Mouse (Mus musculus) CH12F3 (cell line): Measurements from ENCODE around the gene Phf23.

Experiments used
- in situ Hi-C: fragments of 300-500 bp; cut with MboI; formaldehyde crosslinking; loops from 2 replicates; pipeline ENCODE4 v1.14.3; 2020; ENCODE audit warnings: low sequenced_read_pairs

Gene Phf23

DNA sequence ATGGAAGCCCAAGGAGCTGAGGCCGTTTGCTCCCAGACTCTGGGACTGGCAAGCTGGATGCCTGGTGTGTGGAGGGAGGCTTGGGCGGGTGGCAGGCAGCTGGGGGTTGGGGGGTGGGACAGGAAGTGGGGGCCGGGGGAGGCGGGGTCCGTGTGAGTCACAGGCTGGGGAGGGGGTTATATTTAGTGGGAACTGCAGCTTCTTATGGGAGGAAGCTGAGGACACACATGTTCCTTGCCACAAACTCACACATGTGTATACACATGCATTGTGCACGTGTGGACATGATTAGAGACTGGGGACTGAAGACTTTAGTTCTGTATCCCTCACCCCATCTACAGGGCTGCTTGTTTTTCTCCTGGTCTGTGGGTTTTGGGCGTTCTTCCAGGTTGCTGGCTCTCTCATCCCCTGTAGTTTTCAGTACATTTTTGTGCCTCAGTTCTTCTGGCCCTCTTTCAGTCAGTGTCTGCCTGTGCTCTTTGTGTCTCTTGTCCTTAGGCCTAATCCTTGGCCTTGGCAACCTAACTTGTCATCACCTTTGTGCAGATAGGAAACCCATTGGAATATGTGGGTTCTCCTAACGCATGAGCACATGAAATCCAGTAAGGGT is 24.6 kb downstream of the Phf23 start:
- in situ Hi-C loops: no loop called here

DNA sequence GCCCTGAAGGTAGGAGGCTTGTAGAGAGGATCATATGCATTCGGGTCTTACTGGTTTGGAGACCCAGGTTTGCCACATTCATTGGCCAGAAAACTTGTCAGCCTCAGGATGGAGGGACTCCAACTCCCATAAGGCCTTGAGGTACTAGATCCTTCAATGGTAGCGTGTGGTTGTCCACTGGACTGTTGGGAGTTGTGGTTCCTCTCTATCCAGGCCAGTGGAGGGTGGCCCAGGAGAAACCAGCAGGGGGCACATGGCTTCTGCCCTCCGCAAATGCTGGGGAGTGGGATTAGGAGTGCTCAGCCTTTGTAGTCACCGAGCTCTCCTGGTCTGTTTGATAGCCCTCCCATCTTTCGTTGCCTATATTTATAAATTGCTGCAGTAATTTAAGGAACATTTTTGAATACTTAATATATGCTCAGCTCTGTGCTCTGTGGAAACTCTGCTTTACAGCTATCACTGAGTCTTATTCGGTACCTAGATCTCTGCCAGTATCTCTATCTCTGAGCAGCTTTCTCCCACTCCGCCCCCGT is 25.2 kb downstream of the Phf23 start:
- in situ Hi-C loops: no loop called here

GRCm38 (mm10) chr11:70021264-70022132 is 25.9 kb downstream of the Phf23 start:
- in situ Hi-C loops: no loop called here

GRCm38 (mm10) chr11:70023481-70024150 is 28.0 kb downstream of the Phf23 start:
- in situ Hi-C loops: no loop called here

DNA sequence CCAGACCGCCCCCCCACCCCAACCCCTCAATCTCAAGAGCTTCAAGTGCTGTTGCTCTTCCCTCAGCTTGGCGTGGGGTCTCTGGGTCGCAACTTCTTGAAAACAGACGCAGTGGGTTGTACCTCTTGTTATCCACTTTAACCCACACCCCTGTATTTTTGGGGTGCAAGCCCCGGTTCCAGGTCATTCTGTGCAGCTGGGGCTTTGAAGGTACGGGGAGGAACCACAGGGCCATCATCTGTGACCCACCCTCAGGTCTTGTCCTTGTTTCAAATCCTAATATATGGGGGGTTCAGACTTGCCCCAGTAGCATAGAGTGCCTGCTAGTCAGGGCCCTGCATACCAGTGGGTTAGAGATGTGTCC is 28.6 kb downstream of the Phf23 start:
- in situ Hi-C loops: no loop called here

- in situ Hi-C loops: no loop called here
Observed at GRCm38 (mm10) chr11:70026689-70027088, 31.1 kb downstream of the Phf23 start.

DNA sequence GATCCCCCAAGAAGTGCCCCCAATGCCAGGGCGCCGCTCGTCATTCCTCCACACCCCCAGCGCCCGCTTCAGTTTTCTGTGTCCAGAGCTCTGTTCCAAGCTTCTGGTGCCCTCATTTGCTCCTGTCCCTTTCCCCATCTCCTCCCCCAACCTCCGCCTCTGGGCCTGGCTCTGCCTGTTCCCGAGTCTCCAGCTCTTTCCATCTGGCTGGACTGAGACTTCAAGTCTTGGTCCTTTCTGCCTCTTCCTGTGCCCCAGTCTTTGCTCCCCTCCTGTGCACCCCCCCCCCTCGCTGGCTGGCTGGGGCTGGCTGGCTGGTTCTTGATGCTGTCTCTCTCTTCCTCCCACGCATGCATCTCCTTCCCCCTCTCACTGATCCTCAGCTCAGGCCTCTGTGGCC is 31.8 kb downstream of the Phf23 start:
- in situ Hi-C loops: no loop called here

DNA sequence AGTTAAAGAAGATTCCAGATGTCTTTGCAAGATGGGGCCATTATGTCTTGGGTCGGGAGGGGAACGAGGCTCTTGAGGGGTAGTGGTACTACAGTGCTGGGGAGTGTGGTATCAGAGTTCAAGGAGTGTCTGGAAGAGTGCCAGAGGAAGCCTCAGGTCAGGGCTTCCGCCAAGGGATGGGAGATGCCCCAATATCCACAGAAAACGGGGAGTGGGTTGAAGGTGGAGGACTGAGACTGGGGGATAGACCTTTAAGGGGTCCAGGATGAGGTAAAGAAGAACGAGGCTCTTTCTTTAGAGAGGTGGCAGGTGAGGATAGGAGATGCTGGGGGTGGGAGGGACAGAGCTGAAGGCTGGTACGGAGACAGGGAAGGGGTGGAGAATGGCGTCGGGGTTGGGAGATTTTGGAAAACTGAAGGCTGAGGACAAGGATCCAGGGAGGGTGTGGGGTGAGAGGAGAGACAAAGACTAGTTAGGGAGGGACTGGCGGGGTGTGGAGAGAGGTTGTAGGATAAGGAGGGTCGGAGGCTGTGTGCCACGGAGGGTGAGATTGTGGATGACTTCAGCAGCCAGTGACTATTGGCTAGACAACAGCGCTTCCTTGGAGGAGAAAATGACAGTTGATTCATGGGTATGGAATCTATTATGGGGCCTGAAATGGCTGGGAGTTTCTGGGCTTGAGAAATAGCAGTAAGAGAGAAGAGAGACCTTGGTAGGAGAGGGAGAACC is 33.0 kb downstream of the Phf23 start:
- in situ Hi-C loops: no loop called here

DNA sequence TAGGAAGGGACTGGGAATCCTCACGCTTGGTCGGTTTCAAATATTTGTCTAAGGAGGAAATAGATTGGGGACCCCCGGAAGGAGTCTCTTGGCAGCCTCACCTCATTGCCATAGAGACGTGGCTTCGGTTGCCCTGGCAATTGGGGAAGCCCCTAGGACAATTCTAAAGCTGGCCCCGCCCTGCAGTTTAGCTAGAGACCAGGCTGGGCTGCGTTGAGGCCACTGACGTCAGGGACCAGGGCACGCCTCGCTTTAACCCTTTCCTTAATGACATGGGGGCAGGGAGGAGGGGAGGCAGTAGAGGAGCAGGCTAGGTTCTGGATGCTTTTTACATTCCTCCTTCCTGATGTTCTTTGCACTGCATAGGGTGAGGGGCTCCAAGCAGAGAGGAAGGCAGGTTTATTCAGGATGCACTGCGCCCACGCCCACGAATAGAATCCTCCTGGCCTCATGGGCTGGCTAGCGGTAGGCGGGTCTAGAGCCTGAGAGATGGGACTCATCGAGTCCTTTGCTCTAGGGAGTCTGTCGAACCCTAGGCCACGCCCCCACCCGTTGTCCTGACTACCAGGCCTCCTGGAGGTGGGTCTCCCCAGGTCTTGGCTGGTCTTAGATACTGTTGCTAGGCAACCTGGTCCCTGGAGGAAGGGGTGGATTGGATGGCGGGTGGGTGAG is 33.7 kb downstream of the Phf23 start:
- in situ Hi-C loops: no loop called here

GRCm38 (mm10) chr11:70029829-70030550 is 34.4 kb downstream of the Phf23 start:
- in situ Hi-C loops: no loop called here

- in situ Hi-C loops: no loop called here
Observed at GRCm38 (mm10) chr11:70030651-70031320, 35.2 kb downstream of the Phf23 start.

- in situ Hi-C loops: no loop called here
Observed at GRCm38 (mm10) chr11:70031321-70031670, 35.7 kb downstream of the Phf23 start.

DNA sequence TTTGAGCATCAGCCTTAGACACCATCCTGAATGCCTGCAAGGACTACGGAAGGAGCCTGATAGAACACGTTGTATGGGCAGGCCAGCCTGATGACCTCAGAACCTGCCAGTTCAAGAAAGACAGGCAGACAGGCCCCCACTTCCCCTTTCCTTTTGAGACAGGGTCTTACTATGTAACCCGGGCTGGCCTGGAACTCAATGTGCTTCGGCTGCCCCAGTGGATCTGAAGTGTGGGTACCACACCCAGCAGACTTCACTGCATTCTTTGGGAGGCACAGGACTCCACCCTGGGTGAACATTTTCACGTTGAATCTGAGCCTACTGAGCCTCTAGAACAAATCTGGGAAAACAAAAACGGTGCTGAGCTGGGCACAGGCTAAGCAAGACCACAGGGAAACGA is 42.6 kb downstream of the Phf23 start:
- in situ Hi-C loops: no loop called here

GRCm38 (mm10) chr11:70039631-70040030 is 44.1 kb downstream of the Phf23 start:
- in situ Hi-C loops: no loop called here

- in situ Hi-C loops: no loop called here
Observed at GRCm38 (mm10) chr11:70040184-70040583, 44.6 kb downstream of the Phf23 start.

- in situ Hi-C loops: no loop called here
Observed at GRCm38 (mm10) chr11:70042309-70043085, 46.9 kb downstream of the Phf23 start.

GRCm38 (mm10) chr11:70043665-70044064 is 48.1 kb downstream of the Phf23 start:
- in situ Hi-C loops: no loop called here

DNA sequence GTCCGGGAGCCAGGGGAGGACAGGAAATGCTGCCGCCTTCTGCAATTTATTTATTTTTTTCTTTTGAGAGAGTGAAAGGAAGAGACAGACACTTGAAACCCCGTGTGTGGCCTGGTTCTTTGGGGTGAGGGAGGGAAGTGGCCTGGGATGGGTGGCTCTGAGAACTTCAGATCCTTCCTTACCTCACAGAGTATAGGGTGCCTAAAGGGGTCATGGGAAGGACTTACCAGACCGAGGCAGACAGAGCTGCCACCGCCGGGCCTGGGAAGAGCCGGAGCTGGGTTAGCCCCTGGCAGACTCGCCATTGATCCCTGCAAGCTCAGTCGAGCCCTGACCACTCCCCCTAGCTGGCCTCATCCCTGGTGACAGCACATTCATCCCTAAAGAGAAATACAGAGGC is 49.9 kb downstream of the Phf23 start:
- in situ Hi-C loops: no loop called here

DNA sequence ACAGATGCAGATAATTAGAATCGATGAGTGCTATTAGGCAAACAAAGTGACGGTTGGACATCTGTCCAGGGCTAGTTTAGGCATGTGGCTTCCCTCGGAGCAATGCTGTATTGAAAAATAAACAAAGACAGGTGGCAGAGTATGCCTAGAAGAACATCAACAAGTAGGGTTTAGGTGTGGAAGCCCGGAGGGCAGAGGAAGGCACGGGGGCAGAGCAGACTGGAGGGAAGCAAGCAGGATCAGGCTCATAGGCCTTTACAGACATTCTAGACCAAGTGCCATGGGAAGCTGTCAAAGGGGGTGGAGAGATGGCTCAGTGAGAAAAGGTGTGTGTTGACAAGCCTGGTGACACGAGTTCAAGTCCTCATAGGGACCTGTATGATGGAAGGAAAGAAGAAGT is 53.8 kb downstream of the Phf23 start:
- in situ Hi-C loops: no loop called here
